Mouse (Mus musculus) heart, embryonic 14.5 days (tissue): Measurements from ENCODE around the gene Tec. TPM values are rescaled to one million over a fixed set of nuclear protein-coding genes. Genes with fewer than 3 reads are reported as not detected.

Experiments
- ATAC-seq: fragments of 200-750 bp; cut with Nextera tagmentation; 2 replicates; pipeline ENCODE4 v1.8.0; 2017; ENCODE audit warnings: low read depth, moderate TSS enrichment; ENCODE audit not compliant: insufficient number of reproducible peaks, insufficient read depth, low FRiP score
- H3K27ac ChIP-seq, 2 experiments: fragments of 200-500 bp in 1 of 2; fragments of 300-500 bp in 1 of 2; sonication (generic) in 1 of 2; replicated peaks in 1 of 2; 2 replicates each; pipeline ENCODE4 v1.5.1; 2012 to 2014; ENCODE audit warnings: low read depth in 2 of 2, low read length in 2 of 2, control low read depth in 1 of 2, mild to moderate bottlenecking in 1 of 2, mixed read lengths in 1 of 2; ENCODE audit not compliant: control insufficient read depth in 1 of 2, insufficient read depth in 1 of 2
- H3K27me3 ChIP-seq: fragments of 300-500 bp; sonication (generic); 2 replicates; pipeline ENCODE4 v1.6.1; 2014; ENCODE audit warnings: mild to moderate bottlenecking, low read length, control low read depth; ENCODE audit not compliant: control insufficient read depth, insufficient read depth
- H3K36me3 ChIP-seq: fragments of 300-500 bp; sonication (generic); 2 replicates; pipeline ENCODE4 v1.6.1; 2014; ENCODE audit warnings: mild to moderate bottlenecking, control low read depth, low read length, mixed read lengths; ENCODE audit not compliant: control insufficient read depth, insufficient read depth
- H3K4me1 ChIP-seq, 2 experiments: fragments of 200-500 bp in 1 of 2; fragments of 300-500 bp in 1 of 2; sonication (generic) in 1 of 2; 2 replicates each; pipeline ENCODE4 v1.6.1; 2012 to 2014; ENCODE audit warnings: low read length in 2 of 2, control low read depth in 1 of 2, mixed read lengths in 1 of 2; ENCODE audit not compliant: control insufficient read depth in 2 of 2, insufficient read depth in 2 of 2
- H3K4me2 ChIP-seq: fragments of 300-500 bp; sonication (generic); 2 replicates; pipeline ENCODE4 v1.6.1; 2014; ENCODE audit warnings: mild to moderate bottlenecking, low read length
- H3K4me3 ChIP-seq, 2 experiments: fragments of 200-500 bp in 1 of 2; fragments of 300-500 bp in 1 of 2; sonication (generic) in 1 of 2; 2 replicates each; pipeline ENCODE4 v1.5.1; 2012 to 2014; ENCODE audit warnings: low read length in 2 of 2, mild to moderate bottlenecking in 2 of 2, control low read depth in 1 of 2, low read depth in 1 of 2, moderate library complexity in 1 of 2; ENCODE audit not compliant: control insufficient read depth in 1 of 2, insufficient read depth in 1 of 2
- H3K9ac ChIP-seq: fragments of 300-500 bp; sonication (generic); 2 replicates; pipeline ENCODE4 v1.6.1; 2014; ENCODE audit warnings: mild to moderate bottlenecking, low read length
- H3K9me3 ChIP-seq: fragments of 300-500 bp; sonication (generic); 2 replicates; pipeline ENCODE4 v1.6.1; 2016; ENCODE audit warnings: low read length, control low read depth; ENCODE audit not compliant: control insufficient read depth
- WGBS: fragments of 180-500 bp; shearing (Covaris S2); extraction: QIAGEN DNeasy Blood & Tissue Kit; methylation state at CpG from one replicate; pipeline ENCODE4 v1.1.7; 2014; 5-methylcytosine and 5-hydroxymethylcytosine counted together
- polyA plus RNA-seq: library from polyadenylated mRNA; unstranded; fragments of >200 nt; fragmentation: Nextera tagmentation; extraction: Ambion mirVana; gene quantifications from 2 replicates; pipeline ENCODE4 v1.2.1, GENCODE M21; 2014

Gene Tec
- polyA plus RNA-seq, 1 experiment from 2014 or later: 17.7 TPM

DNA sequence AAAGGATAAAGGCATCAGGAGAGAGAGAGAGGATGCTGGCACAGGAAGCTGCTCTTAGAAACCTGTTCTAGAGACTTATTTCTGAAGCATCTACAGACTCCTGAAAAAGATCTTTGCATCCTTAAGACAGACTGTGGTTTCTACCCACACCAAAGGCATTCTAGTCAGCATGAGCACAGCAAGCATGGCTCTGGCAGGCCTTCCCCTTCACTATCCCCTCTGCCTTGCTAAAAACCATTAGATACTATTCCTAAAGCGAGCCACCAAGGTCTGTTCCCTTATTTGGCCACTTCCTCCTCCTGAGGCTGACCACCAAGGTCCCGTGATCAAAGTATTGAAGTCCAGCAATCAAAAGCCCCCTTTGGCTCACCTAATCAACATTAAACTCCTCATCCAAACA is 92.2 kb downstream of the Tec start:
- Histone ChIP-seq H3K27ac (no peak overlapping the region), H3K9me3 (no peaks in the 10 kb centered on the region), H3K4me2 (no peak overlapping the region), H3K27me3 (no peaks in the 10 kb centered on the region), H3K4me3 (no peak overlapping the region), H3K36me3 (0 out of 2 replicates have a peak, but pooled peaks cover 4% of the 10 kb centered on the region), H3K9ac (no peak overlapping the region), H3K4me1 (peaks cover 4 to 6% of the 10 kb centered on the region in 2 experiments; a peak in 3 of 4 replicates)
- 66% methylated on average over 2 of the region's 2 CpGs for WGBS
- ATAC-seq: no peak

DNA sequence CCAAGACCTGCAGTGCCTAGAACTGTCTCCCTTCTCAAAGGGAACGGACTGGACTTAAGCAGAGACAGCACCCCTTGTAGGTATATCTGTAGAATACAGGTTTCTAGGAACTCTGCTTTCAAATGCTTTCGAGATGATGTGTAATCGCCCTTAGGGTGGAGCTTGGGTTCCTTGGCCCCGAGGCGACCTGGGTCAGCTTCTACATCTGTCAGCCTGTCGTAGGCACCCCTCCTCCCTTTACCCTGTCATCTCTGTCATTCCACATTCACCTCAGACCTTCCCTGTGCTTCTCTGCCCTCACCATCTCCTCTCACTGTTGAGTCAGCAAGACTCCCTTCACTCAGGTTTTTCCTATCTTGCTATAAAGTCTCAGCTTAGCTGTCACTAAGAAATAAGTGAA is 98.4 kb downstream of the Tec start:
- peaks cover 7 to 9% of the 10 kb centered on the region in 2 experiments; a peak in 3 of 4 replicates for H3K4me1 ChIP-seq
- WGBS: 48% methylated on average over 6 of the region's 6 CpGs
- H3K27me3 ChIP-seq: no peaks in the 10 kb centered on the region
- no peak overlapping the region for H3K27ac ChIP-seq
- H3K9me3 ChIP-seq: no peaks in the 10 kb centered on the region
- ATAC-seq: no peak
- H3K36me3 ChIP-seq: peaks cover 21% of the 10 kb centered on the region; the same call in 1 of the 2 replicates
- no peak overlapping the region for H3K4me2 ChIP-seq
- no peak overlapping the region for H3K9ac ChIP-seq
- H3K4me3 ChIP-seq: no peak overlapping the region

DNA sequence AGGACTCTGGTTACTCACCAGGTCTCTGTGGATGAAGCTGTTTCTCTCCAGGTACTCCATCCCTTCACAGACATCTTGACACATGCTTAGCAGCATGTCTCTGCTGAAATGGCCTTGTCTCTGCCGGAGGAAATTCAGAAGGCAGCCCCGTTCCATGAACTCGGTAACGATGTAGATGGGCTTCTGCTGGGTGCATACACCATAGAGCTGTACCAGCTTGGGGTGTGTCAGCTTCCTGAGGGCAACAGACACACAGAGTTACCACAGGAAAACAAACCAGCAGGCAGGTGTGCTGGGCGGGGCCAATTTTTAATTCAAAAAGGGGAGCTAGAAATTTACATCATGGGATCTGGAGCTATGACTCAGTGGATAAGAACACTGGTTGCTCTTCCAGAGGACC is 104.7 kb downstream of the Tec start:
- Histone ChIP-seq H3K27ac (no peak overlapping the region), H3K4me3 (no peak overlapping the region), H3K27me3 (no peaks in the 10 kb centered on the region), H3K4me1 (no peaks in the 10 kb centered on the region), H3K4me2 (no peak overlapping the region), H3K9ac (no peak overlapping the region), H3K36me3 (peaks cover 50% of the 10 kb centered on the region), H3K9me3 (no peaks in the 10 kb centered on the region)
- no peak for ATAC-seq
- 82% methylated on average over 5 of the region's 5 CpGs for WGBS

DNA sequence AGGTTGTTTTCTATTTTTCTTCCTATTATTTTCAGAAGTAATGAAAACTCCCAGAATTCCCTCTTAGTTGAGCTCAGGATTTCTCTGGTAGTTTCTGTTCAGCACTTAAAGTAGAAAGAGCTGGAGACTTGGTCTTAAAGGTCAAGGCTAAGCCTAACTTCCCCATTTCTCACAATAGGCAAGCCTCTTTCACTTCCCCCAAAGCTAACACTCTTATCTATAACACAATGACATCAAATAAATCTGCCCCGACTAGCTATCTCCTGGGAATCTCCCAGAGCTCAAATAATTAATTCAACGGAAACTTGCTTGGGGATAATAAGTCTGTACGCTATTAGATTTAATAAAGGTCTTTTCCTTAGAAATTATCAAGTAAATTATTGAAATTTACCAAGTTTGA is 105.3 kb downstream of the Tec start:
- no peak for ATAC-seq
- Histone ChIP-seq H3K4me3 (no peak overlapping the region), H3K27me3 (no peaks in the 10 kb centered on the region), H3K36me3 (peaks cover 48% of the 10 kb centered on the region), H3K27ac (0 out of 4 replicates have a peak overlapping the region, but pooled peaks of 1 of the 2 experiments have one; percentile 11), H3K4me1 (no peaks in the 10 kb centered on the region), H3K9ac (no peak overlapping the region), H3K9me3 (no peaks in the 10 kb centered on the region), H3K4me2 (no peak overlapping the region)
- WGBS: 64% methylated on average over 3 of the region's 3 CpGs

DNA sequence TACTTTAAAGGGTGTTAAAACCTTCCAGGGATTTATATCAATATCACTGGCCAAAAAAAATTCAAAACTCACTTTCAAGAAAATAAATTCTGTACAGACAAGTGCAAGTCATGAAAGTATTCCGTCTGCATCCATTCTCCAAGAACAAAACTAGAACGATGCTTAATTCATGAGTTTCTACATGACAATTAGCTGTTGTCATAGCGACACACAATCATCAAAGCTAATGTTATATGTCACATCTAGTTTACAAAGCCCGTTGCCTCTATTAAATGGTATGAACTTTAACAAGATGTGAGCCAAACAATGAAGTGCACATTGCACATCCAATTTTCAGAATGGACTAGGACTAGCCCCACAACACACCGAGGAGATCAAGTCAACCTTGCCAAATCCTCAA is 106.5 kb downstream of the Tec start:
- Histone ChIP-seq H3K4me1 (no peaks in the 10 kb centered on the region), H3K4me3 (no peak overlapping the region)
- WGBS: 91% methylated on average over 5 of the region's 5 CpGs

DNA sequence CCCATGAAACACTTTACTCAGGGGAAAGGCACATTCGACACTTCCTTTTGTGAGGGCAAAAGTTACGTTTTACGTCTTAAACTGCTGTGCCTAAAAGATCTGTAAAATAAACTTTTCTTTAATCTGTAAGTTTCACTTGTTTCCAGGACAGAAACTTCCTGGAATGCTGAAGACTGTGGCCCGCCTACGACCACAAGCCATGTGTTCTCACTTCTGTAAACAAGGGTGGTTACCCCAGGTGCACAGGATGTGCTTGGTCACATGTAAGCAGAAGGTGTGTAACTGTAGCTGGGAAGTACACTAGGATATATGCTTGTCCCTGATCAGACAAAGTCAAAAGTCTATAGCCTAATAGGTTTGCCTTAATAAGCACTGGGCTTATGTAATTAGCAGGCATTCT is 107.0 kb downstream of the Tec start:
- H3K4me2 ChIP-seq: no peak overlapping the region
- H3K9ac ChIP-seq: no peak overlapping the region
- WGBS: 67% methylated on average over 5 of the region's 5 CpGs
- no peaks in the 10 kb centered on the region for H3K4me1 ChIP-seq
- H3K27me3 ChIP-seq: no peaks in the 10 kb centered on the region
- peaks cover 56% of the 10 kb centered on the region for H3K36me3 ChIP-seq
- no peak overlapping the region for H3K4me3 ChIP-seq
- ATAC-seq: no peak
- no peaks in the 10 kb centered on the region for H3K9me3 ChIP-seq
- H3K27ac ChIP-seq: no peak overlapping the region

More for the DNA sequence above, 106.5 kb downstream of the Tec start:
- no peak for ATAC-seq
- Histone ChIP-seq H3K27ac (no peak overlapping the region), H3K36me3 (peaks cover 51% of the 10 kb centered on the region), H3K27me3 (no peaks in the 10 kb centered on the region), H3K4me2 (no peak overlapping the region), H3K9ac (no peak overlapping the region), H3K9me3 (no peaks in the 10 kb centered on the region)

DNA sequence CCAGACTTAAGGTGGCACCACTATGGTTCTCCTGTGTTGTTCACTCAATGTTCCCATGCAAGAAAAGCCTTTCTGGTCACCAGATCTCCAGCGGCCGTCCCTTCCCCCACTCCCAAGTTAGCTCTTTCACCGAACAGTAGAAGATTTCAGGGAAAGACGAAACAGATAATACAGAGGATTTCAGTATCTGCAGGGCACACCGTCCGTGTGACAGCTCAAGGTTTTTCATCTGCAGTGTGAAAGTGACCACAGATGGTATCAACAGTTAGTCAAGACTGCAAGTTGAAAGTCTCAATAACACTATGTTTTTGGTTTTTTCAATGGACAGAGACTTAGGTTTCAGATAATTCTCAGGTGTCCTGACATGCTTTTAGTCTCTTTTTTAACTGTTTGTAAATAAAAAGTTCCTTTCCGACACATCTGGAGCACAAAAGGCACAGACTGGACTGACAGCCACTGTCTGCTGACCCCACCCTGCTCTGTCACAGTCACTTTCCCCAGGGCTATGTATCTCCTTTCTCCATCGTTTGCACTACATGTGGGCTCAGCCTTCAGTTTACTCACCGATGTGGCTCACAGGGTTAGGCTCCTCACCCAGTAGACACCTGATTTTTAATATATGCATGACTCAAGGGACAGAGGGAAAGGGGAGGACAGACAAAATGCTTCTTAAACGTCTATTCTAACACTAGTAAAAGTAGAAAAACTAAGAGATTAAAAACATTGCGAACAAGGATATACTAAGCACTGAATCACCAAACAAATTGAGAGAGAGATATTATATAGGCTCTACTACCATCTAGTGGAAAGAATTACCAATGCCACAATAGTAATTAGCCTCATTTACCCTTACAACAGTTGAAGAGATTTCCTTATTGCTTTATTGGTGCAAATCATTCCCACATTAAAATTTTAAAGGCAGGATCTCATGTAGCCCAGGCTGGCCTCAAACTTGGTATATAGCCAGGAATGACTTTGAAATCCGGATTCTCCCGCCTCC is 109.1 kb downstream of the Tec start:
- no peak overlapping the region for H3K4me3 ChIP-seq
- ATAC-seq: no peak
- no peaks in the 10 kb centered on the region for H3K9me3 ChIP-seq
- no peak overlapping the region for H3K27ac ChIP-seq
- 69% methylated on average over 13 of the region's 13 CpGs for WGBS
- no peak overlapping the region for H3K4me2 ChIP-seq
- H3K4me1 ChIP-seq: no peaks in the 10 kb centered on the region
- no peak overlapping the region for H3K9ac ChIP-seq
- H3K36me3 ChIP-seq: peaks cover 68% of the 10 kb centered on the region
- H3K27me3 ChIP-seq: no peaks in the 10 kb centered on the region
